Mouse (Mus musculus) layer of hippocampus, postnatal 25 days (tissue): Measurements from ENCODE around the gene Aox1. TPM values are rescaled to one million over a fixed set of nuclear protein-coding genes. Genes with fewer than 3 reads are reported as not detected.

ENCODE experiments used
- DNase-seq, 2 experiments: peaks; one replicate each; pipeline ENCODE4 v3.0.0; 2022; ENCODE audit warnings: mixed read lengths in 2 of 2, low spot score in 1 of 2; ENCODE audit errors: extremely low spot score in 1 of 2
- total RNA-seq, 2 experiments: library from RNA; stranded (reverse); gene quantifications; 2 replicates each; pipeline ENCODE4 v1.2.3; 2021

Aox1 gene
- total RNA-seq, 2 experiments from 2014 or later: 3.0 to 3.9 TPM

- no peak for DNase-seq
Measured at GRCm38 (mm10) chr1:58062131-58062530, 32.4 kb downstream of the Aox1 start.

DNA sequence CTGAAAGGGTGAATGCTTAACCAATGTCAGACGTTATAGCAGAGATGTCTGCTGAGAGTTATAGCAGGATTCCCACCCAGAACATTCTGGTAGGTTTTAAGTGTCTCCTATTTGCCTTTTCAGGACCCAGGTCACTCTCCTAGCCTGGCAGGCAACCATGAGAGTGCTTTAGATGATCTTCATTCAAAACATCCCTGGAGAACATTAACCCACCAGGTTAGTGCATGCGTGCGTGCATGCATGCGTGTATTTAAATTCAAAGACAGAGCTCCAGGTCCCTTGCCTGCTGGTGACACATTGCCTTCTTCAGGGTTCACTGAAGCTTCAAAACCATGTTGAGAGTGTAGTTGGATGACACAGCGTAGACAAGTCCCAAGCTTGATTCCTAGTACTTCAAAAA is 35.4 kb downstream of the Aox1 start:
- DNase-seq: no peak

- no peak for DNase-seq
Measured at GRCm38 (mm10) chr1:58065606-58066005, 35.9 kb downstream of the Aox1 start.

DNA sequence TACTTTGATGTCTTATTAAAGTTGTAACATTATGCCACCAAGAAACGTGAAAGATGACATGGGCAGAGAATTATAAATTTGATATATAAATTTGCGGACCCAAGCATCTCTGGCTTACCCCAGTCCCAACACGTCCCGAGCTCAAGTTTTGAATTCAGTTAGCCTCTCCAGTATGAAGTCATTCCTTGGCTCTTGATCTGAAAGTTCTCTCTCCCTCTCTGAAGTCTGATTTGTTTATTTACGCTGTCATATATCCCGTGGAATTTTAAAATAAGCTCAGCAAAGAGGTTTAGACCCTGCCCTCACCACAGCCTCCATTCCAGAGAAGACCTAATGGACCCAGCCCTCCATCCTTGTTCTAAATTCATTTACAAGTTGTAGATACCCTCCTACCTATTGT is 39.5 kb downstream of the Aox1 start:
- no peak for DNase-seq

DNA sequence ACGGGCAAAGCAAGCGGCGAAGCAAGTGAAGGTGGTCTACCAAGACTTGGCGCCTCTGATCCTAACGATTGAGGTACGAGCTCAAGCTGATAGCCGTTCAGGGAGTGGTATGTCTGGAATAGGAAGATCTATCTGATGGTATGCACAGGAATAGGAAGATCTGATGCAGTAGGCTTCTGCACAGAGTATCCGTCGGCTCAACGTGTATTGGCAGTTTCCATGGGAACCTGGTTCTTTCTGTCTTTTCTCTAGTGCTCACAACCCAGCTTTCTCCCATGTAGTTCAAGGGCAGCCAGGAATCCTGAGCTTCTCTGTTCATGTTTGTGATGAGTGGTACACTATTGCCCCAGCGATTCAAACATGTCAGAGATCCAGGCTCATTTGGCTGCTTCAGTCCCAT is 40.4 kb downstream of the Aox1 start:
- DNase-seq: no peak

- DNase-seq: no peak
Measured at GRCm38 (mm10) chr1:58071006-58071405, 41.3 kb downstream of the Aox1 start.

- DNase-seq: no peak
Measured at GRCm38 (mm10) chr1:58071509-58071908, 41.8 kb downstream of the Aox1 start.

DNA sequence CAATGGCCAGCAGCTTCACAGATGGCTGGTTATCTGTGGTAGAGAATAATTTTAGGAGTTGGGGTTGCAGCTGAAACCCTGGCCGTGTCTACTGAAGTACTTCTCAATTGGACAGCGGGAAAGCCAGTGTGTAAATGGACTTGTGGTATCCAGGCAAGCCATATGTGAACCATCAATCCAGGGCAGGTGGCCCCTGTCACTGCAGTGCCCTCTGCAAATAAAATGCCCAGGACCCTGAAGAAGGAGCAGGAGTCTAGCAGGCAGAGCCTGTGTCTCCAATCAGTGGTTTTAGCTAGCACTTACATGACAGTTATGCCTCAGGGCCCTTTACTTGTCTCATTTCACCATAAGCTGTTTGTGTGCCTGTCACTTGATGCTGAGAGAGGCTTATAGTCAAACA is 42.7 kb downstream of the Aox1 start:
- no peak for DNase-seq

DNA sequence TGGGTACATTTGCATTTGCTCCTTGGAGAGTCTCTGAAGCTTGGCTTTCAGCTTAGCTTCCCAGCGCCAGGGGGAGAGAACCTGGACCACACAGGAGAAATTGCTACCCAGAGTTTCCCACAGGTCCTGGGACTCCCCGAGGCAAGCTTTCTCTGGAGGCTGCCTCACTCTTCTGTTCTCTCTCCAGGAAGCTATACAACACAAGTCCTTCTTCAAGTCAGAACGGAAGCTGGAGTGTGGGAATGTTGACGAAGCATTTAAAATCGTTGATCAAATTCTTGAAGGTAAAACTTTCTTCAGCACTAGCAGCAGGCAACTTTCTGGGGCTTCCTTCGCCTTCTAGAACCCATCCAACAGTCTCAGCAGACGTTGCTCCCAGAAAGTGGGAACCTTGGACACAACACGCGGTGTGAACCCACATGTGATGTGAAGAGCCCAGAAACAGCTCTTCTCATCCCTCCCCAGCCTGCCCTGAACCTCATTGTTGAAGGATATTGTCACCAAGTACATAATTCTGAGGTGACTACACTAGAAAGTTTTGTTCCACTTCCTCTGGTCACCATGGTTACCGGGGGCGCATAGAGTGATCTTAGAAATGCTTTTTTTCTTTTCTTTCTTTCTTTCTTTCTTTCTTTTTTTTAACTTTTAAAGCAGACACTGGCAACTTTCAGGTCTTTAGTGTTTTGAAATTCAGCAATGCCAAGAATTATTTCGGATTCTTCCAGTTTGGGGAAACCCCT is 43.4 kb downstream of the Aox1 start:
- no peak for DNase-seq

DNA sequence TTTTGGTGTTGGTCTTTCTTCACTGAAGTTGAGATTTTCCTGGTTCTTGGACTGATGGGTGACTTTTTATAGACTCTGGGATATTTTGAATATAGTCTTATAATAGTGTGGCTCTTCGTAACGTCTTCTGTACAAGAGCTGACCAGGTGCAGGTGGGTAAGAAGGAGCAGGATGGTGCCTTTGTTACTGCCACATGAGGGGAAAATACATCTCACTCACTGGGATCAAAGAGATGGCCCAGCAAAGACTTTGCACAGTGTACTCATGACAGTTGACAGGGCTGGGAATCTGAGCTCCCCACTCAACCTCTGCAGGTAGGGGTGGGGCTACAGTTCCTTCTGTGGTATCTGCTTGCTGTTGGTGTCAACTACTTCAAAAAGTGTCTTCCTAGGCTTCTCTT is 44.5 kb downstream of the Aox1 start:
- no peak for DNase-seq

DNA sequence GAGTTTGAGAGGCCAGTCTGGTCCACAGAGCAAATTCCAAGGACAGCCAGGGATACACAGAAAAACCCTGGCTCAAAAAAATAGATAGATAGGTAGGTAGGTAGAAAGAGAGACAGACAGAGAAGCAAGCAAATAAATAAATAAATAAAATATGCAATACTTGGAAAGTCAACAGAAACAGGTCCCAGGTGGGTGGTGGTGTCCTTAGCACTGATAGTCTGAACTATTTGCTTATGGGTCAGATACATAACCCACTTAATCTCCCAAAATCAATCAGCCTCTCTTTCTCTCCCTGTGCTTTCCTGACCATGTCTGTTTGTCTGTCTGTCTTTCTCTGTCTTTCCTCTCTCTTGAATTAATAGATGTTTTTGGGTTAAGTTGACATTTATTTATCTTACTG is 48.2 kb downstream of the Aox1 start:
- no peak for DNase-seq

DNA sequence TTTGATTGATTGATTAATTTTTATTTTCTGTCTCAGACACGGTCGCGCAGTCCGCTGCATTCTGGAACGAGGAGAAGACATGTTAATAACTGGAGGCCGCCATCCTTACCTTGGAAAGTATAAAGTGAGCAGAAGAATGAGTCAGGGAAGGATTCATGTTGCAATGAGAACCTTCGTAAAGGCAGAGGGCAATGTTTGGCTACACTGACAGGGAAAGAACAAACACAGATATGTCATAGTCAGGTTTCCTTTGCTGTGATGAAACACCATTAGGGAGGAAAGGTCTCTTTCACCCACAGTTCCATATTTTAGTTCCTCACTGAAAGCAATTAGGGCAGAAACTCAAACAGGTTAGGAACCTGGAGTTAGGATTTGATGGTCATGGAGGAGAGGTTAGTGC is 48.7 kb downstream of the Aox1 start:
- DNase-seq: no peak

DNA sequence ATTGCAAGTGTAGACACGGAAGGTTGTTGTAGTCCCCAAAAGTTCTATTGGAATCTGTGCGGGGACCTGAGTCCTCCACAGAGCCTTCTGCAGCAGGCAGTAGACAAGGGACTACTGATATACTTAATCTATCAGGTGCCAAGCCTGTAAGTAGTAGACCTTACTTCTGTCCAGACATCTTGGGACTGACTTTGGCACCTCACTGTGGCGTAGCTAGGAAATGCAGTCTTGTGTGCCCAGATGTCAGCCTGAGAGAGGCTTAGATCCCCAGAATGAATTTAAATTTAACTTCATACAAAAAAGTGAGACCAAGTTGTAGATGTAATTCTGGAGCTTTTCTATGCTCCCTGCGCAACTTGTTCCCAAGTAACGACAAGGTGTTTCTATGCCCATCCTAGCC is 50.0 kb downstream of the Aox1 start:
- DNase-seq: no peak

DNA sequence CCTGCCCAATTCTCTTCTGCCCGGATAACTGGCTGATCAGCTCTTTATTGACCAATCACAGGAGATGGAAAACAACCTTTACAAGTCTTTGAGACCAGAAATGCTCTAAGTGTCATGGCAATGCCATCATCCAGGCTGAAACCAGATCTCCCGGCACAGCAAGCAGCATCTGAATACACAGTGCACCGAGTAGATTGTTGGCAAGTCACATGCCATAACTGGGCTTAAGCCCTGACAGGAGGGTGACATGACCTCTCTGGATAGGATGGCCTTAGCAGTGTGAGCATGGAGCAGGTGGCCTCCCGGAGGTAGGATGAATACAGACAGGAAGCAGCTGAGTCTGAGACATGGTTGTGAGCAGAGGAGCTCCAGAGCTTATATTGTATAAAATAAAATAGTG is 50.7 kb downstream of the Aox1 start:
- DNase-seq: no peak

- no peak for DNase-seq
Measured at GRCm38 (mm10) chr1:58081356-58081755, 51.6 kb downstream of the Aox1 start.

- DNase-seq: no peak
Measured at GRCm38 (mm10) chr1:58089316-58089715, 59.6 kb downstream of the Aox1 start.

DNA sequence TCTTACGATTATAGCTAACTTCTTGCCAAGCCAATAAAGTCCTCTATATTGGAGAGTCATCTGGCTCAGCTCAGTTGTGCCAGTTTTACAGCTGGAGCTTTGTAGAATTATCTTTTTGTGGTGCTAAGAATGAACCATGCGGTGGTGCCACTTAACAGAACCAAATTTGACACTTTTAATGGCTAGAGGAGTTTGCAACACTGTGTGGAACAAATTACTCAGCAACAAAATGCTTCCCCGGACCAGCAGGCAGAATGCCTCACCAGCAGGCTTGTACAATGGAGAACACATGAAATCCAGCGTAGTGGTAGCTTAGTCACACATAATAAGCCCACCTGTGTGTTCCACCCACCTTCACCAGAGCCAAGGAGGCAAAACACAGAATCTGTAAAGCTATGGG is 60.5 kb downstream of the Aox1 start:
- DNase-seq: no peak

DNA sequence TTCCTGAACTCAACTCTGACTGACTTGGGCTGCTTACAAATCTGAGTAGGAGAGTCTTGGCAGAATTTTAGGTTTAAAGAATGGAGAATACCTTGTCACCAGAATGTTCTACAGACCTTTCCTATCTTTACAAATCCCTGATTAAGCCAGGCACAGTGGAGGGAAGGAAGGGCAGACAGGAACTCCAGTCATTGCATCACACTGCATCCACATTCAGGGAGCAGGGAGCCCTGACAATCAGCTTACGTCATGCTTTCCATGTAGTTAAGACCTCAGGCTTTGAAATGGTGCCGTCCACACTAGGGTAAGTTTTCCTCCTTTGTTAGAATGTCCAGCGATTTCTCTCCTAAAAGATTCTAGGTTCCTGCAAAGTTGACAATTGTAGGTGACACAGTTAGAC is 61.5 kb downstream of the Aox1 start:
- DNase-seq: no peak

- DNase-seq: no peak
Measured at GRCm38 (mm10) chr1:58091992-58092560, 62.3 kb downstream of the Aox1 start.

DNA sequence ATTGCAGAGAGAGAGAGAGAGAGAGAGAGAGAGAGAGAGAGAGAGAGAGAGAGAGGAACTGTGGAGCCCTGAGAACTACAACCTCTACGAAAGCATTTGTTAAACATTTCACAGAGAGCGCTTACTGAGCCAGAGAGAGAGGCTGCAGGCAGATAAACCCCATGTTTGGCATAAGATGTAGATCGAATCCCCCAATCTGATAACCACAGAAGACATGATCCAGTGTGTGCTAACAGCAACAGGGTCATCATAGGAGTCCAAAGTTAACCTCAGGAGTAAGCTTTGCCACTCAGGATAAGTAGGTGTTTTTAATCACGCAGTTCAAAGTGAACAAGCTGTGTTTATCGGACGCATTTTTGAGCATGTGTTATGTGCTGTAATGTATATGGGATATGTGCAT is 67.6 kb downstream of the Aox1 start:
- DNase-seq: no peak

- DNase-seq: no peak
Measured at GRCm38 (mm10) chr1:58099119-58099518, 69.4 kb downstream of the Aox1 start.

- no peak for DNase-seq
Measured at GRCm38 (mm10) chr1:58101531-58102146, 71.9 kb downstream of the Aox1 start.
